Mouse (Mus musculus): ENCODE data around the gene Drd5.

Drd5 gene

GRCm38 (mm10) chr5:38350351-38350929 is 31.3 kb downstream of the Drd5 start:
- peak; percentile 18 for DNase-seq (ENCODE audit: low read depth, low spot score)

- no peak for DNase-seq (ENCODE audit: low read depth, low spot score)
Measured at GRCm38 (mm10) chr5:38356927-38357326, 37.8 kb downstream of the Drd5 start.

- DNase-seq (ENCODE audit: low read depth, low spot score), result no peak
Measured at GRCm38 (mm10) chr5:38359716-38360115, 40.5 kb downstream of the Drd5 start.

- DNase-seq (ENCODE audit: low read depth, low spot score), result no peak
Measured at GRCm38 (mm10) chr5:38364396-38364795, 45.2 kb downstream of the Drd5 start.

GRCm38 (mm10) chr5:38365521-38365920 is 46.4 kb downstream of the Drd5 start:
- no peak for DNase-seq (ENCODE audit: low read depth, low spot score)

- DNase-seq (ENCODE audit: low read depth, low spot score), result peak; percentile 10
Measured at GRCm38 (mm10) chr5:38366650-38367470, 47.7 kb downstream of the Drd5 start.

GRCm38 (mm10) chr5:38371308-38371707 is 52.1 kb downstream of the Drd5 start:
- DNase-seq (ENCODE audit: low read depth, low spot score), result no peak

Data from forelimb bud, embryonic 11.5 days (tissue).